Mouse (Mus musculus): ENCODE measurements around the gene Prepl. TPM values are rescaled to one million over a fixed set of nuclear protein-coding genes. Genes with fewer than 3 reads are reported as not detected.

The Prepl gene
- polyA plus RNA-seq, 1 experiment from 2014 or later: 45.5 TPM

- 60% methylated on average over 6 of the region's 6 CpGs for WGBS
- H3K9ac ChIP-seq (replicated peaks; ENCODE audit: low read length): no peak overlapping the region
- no peaks in the 10 kb centered on the region for H3K36me3 ChIP-seq (replicated peaks; ENCODE audit: control insufficient read depth, insufficient read depth, low read depth, low read length)
- H3K4me2 ChIP-seq (ENCODE audit: low read depth, low read length): no peak overlapping the region
- no peak overlapping the region for H3K4me3 ChIP-seq (ENCODE audit: low read depth, low read length)
- H3K9me3 ChIP-seq (replicated peaks; ENCODE audit: control insufficient read depth, low read length): no peaks in the 10 kb centered on the region
- no peaks in the 10 kb centered on the region for H3K27me3 ChIP-seq (ENCODE audit: control insufficient read depth, insufficient read depth, low read length)
- H3K4me1 ChIP-seq (ENCODE audit: control insufficient read depth, insufficient read depth, low read length): no peaks in the 10 kb centered on the region
- no peak for ATAC-seq (replicated peaks; ENCODE audit: insufficient number of reproducible peaks, low FRiP score, low TSS enrichment, low read depth)
- no peak for DNase-seq (ENCODE audit: low spot score)
- no peak overlapping the region for H3K27ac ChIP-seq (replicated peaks; ENCODE audit: low read depth, low read length)
Measured at GRCm38 (mm10) chr17:85042419-85042818, 47.6 kb downstream of the Prepl start.

DNA sequence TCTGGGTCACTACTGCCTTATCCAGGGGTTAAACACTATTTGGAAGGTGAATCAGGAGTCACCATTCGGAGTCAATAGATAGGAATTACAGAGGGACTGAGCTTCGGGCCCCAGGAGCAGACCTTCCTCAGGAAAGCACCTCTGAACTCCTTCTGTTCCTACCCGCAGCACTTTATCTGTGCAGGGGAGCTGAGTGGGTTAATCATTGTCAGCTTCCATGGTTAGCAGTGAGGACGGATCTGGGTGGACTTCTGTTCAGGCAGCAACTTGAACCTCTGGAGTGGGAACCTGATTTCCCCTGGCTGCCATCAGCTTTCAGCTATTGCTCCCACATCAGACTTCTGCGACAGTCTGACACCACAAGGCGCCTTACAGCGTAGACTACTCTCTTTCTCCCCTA, 49.1 kb downstream of the Prepl start:
- no peaks in the 10 kb centered on the region for H3K36me3 ChIP-seq (replicated peaks; ENCODE audit: control insufficient read depth, insufficient read depth, low read depth, low read length)
- no peak overlapping the region for H3K4me3 ChIP-seq (ENCODE audit: low read depth, low read length)
- H3K27me3 ChIP-seq (ENCODE audit: control insufficient read depth, insufficient read depth, low read length): no peaks in the 10 kb centered on the region
- ATAC-seq (replicated peaks; ENCODE audit: insufficient number of reproducible peaks, low FRiP score, low TSS enrichment, low read depth): no peak
- no peak overlapping the region for H3K9ac ChIP-seq (replicated peaks; ENCODE audit: low read length)
- no peak overlapping the region for H3K27ac ChIP-seq (replicated peaks; ENCODE audit: low read depth, low read length)
- no peaks in the 10 kb centered on the region for H3K9me3 ChIP-seq (replicated peaks; ENCODE audit: control insufficient read depth, low read length)
- no peak overlapping the region for H3K4me2 ChIP-seq (ENCODE audit: low read depth, low read length)
- DNase-seq (ENCODE audit: low spot score): no peak
- H3K4me1 ChIP-seq (ENCODE audit: control insufficient read depth, insufficient read depth, low read length): no peaks in the 10 kb centered on the region
- WGBS: 79% methylated on average over 7 of the region's 7 CpGs

- no peaks in the 10 kb centered on the region for H3K9me3 ChIP-seq (replicated peaks; ENCODE audit: control insufficient read depth, low read length)
- DNase-seq (ENCODE audit: low spot score): no peak
- H3K4me1 ChIP-seq (ENCODE audit: control insufficient read depth, insufficient read depth, low read length): no peaks in the 10 kb centered on the region
- no peak overlapping the region for H3K9ac ChIP-seq (replicated peaks; ENCODE audit: low read length)
- no peaks in the 10 kb centered on the region for H3K36me3 ChIP-seq (replicated peaks; ENCODE audit: control insufficient read depth, insufficient read depth, low read depth, low read length)
- no peak overlapping the region for H3K27ac ChIP-seq (replicated peaks; ENCODE audit: low read depth, low read length)
- ATAC-seq (replicated peaks; ENCODE audit: insufficient number of reproducible peaks, low FRiP score, low TSS enrichment, low read depth): no peak
- no peak overlapping the region for H3K4me2 ChIP-seq (ENCODE audit: low read depth, low read length)
- 90% methylated on average over 5 of the region's 5 CpGs for WGBS
- no peak overlapping the region for H3K4me3 ChIP-seq (ENCODE audit: low read depth, low read length)
- H3K27me3 ChIP-seq (ENCODE audit: control insufficient read depth, insufficient read depth, low read length): no peaks in the 10 kb centered on the region
Measured at GRCm38 (mm10) chr17:85038761-85039160, 51.3 kb downstream of the Prepl start.

DNA sequence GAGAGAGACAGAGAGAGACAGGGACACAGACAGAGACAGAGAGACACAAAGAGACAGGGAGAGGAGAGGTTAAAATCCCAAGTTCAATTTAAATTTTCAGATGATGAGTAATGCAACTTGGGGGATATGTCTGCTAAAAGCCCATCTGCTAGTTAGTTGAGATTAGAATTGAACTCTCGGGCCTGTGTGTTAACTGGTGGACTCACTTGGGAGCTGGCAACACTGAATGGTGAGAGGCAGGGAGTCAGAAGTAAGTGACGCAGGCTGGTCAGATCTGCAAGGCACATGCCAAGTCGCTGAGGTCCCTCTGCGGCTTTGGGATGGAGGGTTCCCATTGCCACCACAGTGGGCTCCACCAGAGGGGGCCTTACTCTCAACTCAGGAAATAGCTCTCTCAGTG, 51.7 kb downstream of the Prepl start:
- H3K9me3 ChIP-seq (replicated peaks; ENCODE audit: control insufficient read depth, low read length): no peaks in the 10 kb centered on the region
- no peak overlapping the region for H3K4me3 ChIP-seq (ENCODE audit: low read depth, low read length)
- no peaks in the 10 kb centered on the region for H3K27me3 ChIP-seq (ENCODE audit: control insufficient read depth, insufficient read depth, low read length)
- H3K36me3 ChIP-seq (replicated peaks; ENCODE audit: control insufficient read depth, insufficient read depth, low read depth, low read length): no peaks in the 10 kb centered on the region
- DNase-seq (ENCODE audit: low spot score) (no peak), ATAC-seq (replicated peaks; ENCODE audit: insufficient number of reproducible peaks, low FRiP score, low TSS enrichment, low read depth) (no peak)
- WGBS: 87% methylated on average over 4 of the region's 4 CpGs
- H3K4me1 ChIP-seq (ENCODE audit: control insufficient read depth, insufficient read depth, low read length): no peaks in the 10 kb centered on the region
- no peak overlapping the region for H3K27ac ChIP-seq (replicated peaks; ENCODE audit: low read depth, low read length)
- H3K4me2 ChIP-seq (ENCODE audit: low read depth, low read length): no peak overlapping the region
- no peak overlapping the region for H3K9ac ChIP-seq (replicated peaks; ENCODE audit: low read length)

DNA sequence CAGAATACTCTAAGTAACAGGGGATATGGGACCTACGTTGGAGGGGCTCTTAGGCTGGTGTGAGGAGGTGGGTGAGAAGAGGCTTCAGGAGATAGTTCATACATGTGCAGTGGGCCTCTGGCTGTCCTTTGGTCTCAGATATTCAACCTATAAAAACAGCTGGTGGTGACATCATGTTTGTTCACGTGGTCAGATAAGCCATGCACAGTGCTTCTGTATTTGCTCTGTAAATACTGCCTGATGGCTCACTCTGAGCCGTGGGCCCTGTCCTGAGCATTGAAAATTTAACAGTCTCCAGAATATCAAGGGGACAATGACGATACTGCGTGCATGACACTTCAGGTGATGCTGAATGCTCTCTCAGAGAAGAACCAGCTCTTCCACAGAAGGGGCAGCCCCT, 52.2 kb downstream of the Prepl start:
- DNase-seq (ENCODE audit: low spot score): no peak
- H3K36me3 ChIP-seq (replicated peaks; ENCODE audit: control insufficient read depth, insufficient read depth, low read depth, low read length): no peaks in the 10 kb centered on the region
- no peak overlapping the region for H3K9ac ChIP-seq (replicated peaks; ENCODE audit: low read length)
- no peaks in the 10 kb centered on the region for H3K27me3 ChIP-seq (ENCODE audit: control insufficient read depth, insufficient read depth, low read length)
- WGBS: 86% methylated on average over 5 of the region's 5 CpGs
- no peaks in the 10 kb centered on the region for H3K4me1 ChIP-seq (ENCODE audit: control insufficient read depth, insufficient read depth, low read length)
- no peak overlapping the region for H3K4me3 ChIP-seq (ENCODE audit: low read depth, low read length)
- no peak for ATAC-seq (replicated peaks; ENCODE audit: insufficient number of reproducible peaks, low FRiP score, low TSS enrichment, low read depth)
- no peak overlapping the region for H3K27ac ChIP-seq (replicated peaks; ENCODE audit: low read depth, low read length)
- H3K4me2 ChIP-seq (ENCODE audit: low read depth, low read length): no peak overlapping the region
- H3K9me3 ChIP-seq (replicated peaks; ENCODE audit: control insufficient read depth, low read length): no peaks in the 10 kb centered on the region

DNA sequence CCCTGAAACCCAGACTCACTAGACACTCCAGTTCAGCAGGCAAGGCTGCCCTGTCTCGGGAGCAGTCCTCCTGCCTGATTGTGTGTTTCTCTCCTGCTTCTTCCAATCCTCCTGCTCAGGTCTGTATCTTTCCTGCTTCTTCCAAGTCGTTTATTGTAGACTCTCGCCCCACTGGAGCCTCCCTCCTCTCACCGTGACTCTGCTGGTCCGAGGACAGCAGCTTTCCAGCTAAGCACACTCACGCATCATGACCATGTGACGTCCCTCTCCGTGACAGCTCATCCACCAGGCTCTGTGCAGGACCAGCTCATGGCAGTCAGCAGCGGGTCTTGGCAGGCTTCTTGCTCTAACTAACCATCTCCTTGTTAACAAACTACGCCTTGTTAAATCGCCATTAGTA, 56.0 kb downstream of the Prepl start:
- Histone ChIP-seq H3K27ac (replicated peaks; ENCODE audit: low read depth, low read length) (no peak overlapping the region), H3K27me3 (ENCODE audit: control insufficient read depth, insufficient read depth, low read length) (no peaks in the 10 kb centered on the region), H3K9me3 (replicated peaks; ENCODE audit: control insufficient read depth, low read length) (no peaks in the 10 kb centered on the region), H3K4me1 (ENCODE audit: control insufficient read depth, insufficient read depth, low read length) (no peaks in the 10 kb centered on the region), H3K4me2 (ENCODE audit: low read depth, low read length) (no peak overlapping the region), H3K36me3 (replicated peaks; ENCODE audit: control insufficient read depth, insufficient read depth, low read depth, low read length) (no peaks in the 10 kb centered on the region), H3K9ac (replicated peaks; ENCODE audit: low read length) (no peak overlapping the region), H3K4me3 (ENCODE audit: low read depth, low read length) (no peak overlapping the region)
- 69% methylated on average over 11 of the region's 11 CpGs for WGBS
- DNase-seq (ENCODE audit: low spot score): no peak
- ATAC-seq (replicated peaks; ENCODE audit: insufficient number of reproducible peaks, low FRiP score, low TSS enrichment, low read depth): no peak

DNA sequence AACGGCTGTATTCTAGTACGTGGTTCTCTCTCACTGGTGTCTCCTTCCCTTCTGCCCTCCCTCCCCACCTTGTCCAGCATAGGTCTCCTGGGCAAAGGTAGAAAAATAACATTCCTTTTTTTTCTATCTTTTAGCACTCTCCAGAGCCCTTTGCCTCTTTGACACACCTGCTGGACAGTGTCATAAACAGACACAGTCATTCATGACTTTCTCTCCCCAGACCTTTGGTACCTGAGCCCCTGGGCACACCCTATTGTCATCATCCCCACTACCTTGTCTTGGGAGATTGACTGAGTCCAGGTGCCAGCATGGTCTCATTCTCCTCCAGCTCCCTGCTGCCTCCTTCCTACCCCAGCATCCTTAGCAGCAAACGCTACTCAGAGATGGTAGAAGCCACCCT, 57.0 kb downstream of the Prepl start:
- ATAC-seq (replicated peaks; ENCODE audit: insufficient number of reproducible peaks, low FRiP score, low TSS enrichment, low read depth): no peak
- H3K27me3 ChIP-seq (ENCODE audit: control insufficient read depth, insufficient read depth, low read length): no peaks in the 10 kb centered on the region

GRCm38 (mm10) chr17:85030651-85031050, 59.4 kb downstream of the Prepl start:
- WGBS: 81% methylated on average over 5 of the region's 5 CpGs
- DNase-seq (ENCODE audit: low spot score): no peak

More for the DNA sequence above, 57.0 kb downstream of the Prepl start:
- no peak for DNase-seq (ENCODE audit: low spot score)
- Histone ChIP-seq H3K4me2 (ENCODE audit: low read depth, low read length) (no peak overlapping the region), H3K4me1 (ENCODE audit: control insufficient read depth, insufficient read depth, low read length) (no peaks in the 10 kb centered on the region), H3K27ac (replicated peaks; ENCODE audit: low read depth, low read length) (no peak overlapping the region), H3K9me3 (replicated peaks; ENCODE audit: control insufficient read depth, low read length) (no peaks in the 10 kb centered on the region), H3K4me3 (ENCODE audit: low read depth, low read length) (no peak overlapping the region), H3K36me3 (replicated peaks; ENCODE audit: control insufficient read depth, insufficient read depth, low read depth, low read length) (no peaks in the 10 kb centered on the region), H3K9ac (replicated peaks; ENCODE audit: low read length) (no peak overlapping the region)
- 85% methylated on average over 3 of the region's 3 CpGs for WGBS

More at GRCm38 (mm10) chr17:85030651-85031050, 59.4 kb downstream of the Prepl start:
- no peaks in the 10 kb centered on the region for H3K27me3 ChIP-seq (ENCODE audit: control insufficient read depth, insufficient read depth, low read length)
- no peak for ATAC-seq (replicated peaks; ENCODE audit: insufficient number of reproducible peaks, low FRiP score, low TSS enrichment, low read depth)
- H3K36me3 ChIP-seq (replicated peaks; ENCODE audit: control insufficient read depth, insufficient read depth, low read depth, low read length): no peaks in the 10 kb centered on the region
- no peak overlapping the region for H3K27ac ChIP-seq (replicated peaks; ENCODE audit: low read depth, low read length)
- H3K9ac ChIP-seq (replicated peaks; ENCODE audit: low read length): no peak overlapping the region
- H3K4me1 ChIP-seq (ENCODE audit: control insufficient read depth, insufficient read depth, low read length): no peaks in the 10 kb centered on the region
- H3K9me3 ChIP-seq (replicated peaks; ENCODE audit: control insufficient read depth, low read length): no peaks in the 10 kb centered on the region
- no peak overlapping the region for H3K4me2 ChIP-seq (ENCODE audit: low read depth, low read length)
- no peak overlapping the region for H3K4me3 ChIP-seq (ENCODE audit: low read depth, low read length)
